Mouse (Mus musculus) skeletal muscle tissue, adult 2 months (tissue): ENCODE measurements around the gene Hoxc9.
A peak's percentile ranks its signal among the peaks of the same experiment; 100 is the strongest.

ENCODE experiments used
- DNase-seq: peaks from one replicate; pipeline ENCODE4 v3.0.0-alpha.2; 2012; ENCODE audit warnings: low read depth, low spot score

The Hoxc9 gene

DNA sequence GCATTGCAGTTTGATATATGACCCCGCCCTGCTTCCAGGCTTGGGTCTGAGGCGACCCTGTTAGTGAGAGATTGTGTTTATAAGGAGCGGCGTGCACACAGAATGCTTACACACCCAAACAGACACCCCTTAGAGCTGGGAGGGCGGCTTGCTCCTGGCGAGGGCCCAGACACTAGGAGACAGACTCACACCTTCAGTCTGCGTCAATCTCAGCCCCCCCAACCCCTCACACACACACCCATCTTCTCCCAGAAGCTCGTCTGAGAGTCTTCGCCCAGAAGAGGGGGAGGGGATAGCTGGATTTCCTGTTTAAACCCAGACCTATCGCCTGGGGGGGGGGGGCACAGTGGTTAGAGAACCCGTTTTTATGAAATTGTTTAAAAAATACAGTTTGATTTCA lies 23.7 kb downstream of the Hoxc9 start:
- DNase-seq, result peak; percentile 65

DNA sequence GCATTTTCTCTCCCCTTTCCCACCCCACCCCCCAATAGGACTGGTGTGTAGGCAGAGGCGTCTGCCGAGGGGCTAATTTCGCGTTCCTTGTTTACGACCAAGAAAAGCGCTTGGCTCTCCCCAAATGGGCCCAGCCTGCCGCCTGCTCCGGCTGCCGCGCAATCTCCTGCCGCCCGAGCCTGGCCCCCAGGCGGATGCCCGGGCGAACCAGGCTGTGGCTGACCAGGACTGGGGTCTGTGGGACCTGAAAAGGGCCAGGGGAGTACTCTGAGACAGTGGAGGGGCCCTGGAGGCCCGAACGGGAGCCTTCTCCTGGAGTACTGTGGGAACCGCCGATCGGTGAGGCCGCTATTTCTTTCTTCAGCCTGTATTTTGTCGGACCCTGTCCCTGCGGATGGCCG lies 24.3 kb downstream of the Hoxc9 start:
- no peak for DNase-seq

DNA sequence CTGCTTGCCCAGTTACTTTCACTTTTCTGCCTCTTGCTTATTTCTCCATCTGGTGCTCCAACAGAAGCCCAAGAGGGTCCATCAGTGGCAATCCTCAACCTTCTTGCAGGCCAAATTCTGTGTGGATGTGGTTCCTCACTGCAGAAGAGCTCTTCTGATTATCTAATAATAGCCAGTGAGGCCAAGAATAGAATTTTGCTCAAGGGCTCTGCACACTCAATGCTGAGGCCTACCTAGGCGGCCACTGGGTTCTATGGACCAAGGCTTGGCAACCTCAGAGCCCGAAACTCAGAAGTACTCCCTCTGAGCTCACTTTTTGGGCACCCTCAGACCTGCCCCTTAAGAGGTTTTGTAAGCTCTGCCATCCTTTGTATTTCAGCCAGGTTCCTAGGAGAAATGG lies 25.1 kb downstream of the Hoxc9 start:
- DNase-seq, result peak; percentile 71

DNA sequence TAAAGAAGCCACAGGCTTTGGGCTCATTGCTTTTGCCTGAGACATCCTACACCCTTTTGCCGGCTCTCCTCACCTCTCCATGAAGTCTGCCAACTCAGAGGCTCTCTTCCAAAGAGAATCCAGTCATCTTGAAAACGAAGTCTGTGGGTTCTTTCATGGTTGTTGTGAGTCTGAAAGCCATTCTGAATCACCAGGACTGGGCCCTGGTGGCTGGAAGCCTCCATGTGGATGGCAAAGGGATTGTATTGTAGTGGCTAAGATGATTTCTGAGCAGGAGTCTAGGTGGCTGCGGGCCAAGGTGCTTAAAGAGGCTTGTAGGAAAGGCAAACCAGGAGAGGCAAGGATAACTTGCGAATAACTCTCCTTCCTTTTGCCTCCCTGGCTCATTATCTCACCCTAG lies 25.9 kb downstream of the Hoxc9 start:
- DNase-seq, result no peak

DNA sequence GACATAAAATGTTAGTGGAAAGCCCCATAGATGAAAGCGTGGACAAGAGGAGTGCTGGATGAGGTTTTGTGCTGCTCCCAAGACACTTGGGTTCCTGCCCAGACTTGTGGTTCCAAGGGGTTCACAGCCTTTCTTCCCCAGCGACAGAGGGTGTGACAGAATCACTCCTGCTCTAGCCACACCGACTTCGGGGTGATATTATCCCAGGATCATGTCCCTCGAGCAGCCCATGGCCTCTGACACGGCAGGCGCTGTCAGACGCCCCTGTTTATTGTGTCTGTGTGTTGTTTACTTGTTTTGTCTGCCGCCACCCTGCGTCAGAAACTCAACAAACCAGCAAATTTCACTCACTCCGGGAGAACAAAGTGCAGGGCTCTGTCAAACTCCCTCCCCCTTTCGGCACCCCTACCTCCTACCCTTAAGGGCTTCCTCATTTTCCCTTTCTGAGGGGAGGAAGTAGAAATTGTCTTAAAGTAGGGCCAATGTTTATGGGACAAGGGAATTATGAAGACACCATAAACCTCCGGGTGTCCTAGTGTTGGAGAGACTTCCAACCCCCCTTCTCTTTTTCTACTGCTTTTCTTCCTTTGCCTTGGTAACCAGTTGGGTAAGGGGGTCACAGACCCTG lies 26.7 kb downstream of the Hoxc9 start:
- DNase-seq, result no peak

DNA sequence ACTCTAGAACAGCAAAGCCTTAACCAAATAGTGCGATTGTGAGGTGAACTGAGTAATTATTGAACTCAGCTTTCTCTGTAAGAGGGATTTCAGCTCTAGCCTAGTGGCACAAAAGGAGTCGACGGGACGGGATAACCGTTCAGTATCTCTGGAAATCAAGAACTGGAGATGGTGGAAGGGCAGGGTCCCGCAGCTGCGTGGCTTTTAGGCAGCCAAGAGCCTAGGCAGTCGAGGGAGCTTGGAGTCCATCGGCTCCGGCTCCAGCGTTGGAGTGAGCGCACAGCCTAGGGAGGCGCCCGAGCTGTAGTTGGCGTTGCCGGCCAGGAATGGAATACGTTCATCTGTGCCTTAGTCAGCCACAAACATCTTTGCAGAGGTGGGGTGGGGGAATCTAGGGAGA lies 29.1 kb downstream of the Hoxc9 start:
- DNase-seq, result no peak

DNA sequence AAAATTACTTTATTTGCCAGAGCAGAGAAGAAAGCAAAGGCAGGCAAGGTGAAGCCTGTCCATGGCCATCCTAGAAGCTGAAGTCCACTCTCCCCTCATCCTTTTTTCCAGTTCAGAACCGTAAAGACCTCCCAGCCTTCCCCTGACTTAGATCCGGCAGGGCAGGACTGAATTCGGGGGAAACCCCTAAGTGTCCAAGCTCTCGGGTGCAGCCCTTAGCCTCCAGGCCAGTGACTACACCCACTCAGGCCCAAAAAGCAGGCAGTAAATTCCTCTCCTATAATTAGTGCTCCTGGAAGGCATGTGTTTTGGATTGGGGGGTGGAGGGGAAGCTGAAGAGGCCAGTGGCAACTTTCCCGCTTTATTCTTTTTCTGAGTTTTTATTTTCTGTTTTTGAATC lies 29.6 kb downstream of the Hoxc9 start:
- no peak for DNase-seq

DNA sequence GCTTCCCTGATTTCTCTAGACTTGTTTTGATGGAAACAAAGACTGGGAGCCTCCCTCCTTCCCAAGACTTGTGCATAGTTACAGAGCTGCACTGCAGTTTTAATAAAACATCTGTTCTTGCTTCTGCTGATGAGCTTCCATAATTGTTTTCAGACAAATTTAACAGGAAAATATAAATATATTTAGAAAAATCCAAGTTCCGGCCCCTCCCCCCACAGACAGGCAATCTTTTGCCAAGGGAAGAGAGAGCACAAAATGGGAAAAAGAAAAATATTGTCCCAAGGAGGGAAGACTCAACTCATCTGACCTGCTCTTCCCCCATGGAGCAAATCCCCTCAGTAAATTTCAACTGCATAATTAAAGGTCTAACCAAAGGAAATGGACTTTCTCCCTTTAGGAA lies 30.1 kb downstream of the Hoxc9 start:
- no peak for DNase-seq

DNA sequence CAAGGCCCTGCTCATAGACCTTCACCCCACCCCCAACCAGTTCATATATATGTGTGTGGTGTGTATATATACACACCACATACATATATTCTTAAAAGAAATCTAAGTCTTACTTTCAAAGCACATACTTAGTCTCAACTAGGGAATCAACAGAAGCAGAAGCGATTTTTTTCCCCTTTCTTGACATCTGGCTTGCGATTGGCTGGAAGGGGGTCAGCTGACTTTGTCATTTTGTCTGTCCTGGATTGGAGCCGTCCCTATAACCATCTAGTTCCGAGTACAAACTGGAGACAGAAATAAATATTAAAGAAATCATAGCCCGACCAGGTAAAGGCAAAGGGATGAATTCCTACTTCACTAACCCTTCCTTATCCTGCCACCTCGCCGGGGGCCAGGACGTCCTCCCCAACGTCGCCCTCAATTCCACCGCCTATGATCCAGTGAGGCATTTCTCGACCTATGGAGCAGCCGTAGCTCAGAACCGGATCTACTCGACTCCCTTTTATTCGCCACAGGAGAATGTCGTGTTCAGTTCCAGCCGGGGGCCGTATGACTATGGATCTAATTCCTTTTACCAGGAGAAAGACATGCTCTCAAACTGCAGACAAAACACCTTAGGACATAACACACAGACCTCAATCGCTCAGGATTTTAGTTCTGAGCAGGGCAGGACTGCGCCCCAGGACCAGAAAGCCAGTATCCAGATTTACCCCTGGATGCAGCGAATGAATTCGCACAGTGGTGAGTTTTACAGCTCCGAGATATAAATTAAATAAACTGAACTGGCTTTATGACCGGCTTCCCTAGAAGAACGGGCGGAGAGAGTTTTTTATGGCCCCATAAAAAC lies 33.2 kb downstream of the Hoxc9 start:
- DNase-seq, result no peak

DNA sequence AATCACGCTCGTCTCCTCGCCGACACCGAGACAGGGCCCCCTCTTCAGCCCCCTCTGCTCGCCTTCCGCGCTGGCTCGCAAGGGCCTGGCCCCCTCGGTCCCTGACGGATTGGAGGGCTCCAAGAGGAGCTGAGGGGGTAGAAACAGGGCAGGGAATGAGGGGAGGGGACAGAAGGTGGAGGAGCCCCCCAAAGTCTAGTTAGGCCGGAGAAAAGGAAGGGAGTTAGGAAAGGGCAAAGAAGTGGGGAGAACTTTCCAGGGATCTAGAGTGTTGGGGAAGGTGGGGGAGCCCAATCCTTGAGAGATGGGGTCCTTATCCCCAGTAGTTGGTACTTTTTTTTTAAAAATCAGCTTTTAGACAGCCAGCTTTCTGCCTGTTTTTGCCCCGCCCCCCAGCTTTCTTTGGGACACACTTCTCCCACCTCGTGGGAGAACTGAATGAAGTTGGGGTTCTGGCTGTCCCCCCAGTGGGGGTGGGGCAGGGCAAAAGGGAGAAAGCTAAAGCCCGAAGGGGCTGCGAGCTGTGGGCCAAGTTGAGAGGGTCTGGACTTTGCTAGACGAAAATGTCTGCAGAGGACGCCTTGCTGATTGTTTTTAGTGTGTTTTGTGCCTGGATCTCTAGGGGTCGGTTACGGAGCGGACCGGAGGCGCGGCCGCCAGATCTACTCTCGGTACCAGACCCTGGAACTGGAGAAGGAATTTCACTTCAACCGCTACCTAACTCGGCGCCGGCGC lies 34.0 kb downstream of the Hoxc9 start:
- no peak for DNase-seq

DNA sequence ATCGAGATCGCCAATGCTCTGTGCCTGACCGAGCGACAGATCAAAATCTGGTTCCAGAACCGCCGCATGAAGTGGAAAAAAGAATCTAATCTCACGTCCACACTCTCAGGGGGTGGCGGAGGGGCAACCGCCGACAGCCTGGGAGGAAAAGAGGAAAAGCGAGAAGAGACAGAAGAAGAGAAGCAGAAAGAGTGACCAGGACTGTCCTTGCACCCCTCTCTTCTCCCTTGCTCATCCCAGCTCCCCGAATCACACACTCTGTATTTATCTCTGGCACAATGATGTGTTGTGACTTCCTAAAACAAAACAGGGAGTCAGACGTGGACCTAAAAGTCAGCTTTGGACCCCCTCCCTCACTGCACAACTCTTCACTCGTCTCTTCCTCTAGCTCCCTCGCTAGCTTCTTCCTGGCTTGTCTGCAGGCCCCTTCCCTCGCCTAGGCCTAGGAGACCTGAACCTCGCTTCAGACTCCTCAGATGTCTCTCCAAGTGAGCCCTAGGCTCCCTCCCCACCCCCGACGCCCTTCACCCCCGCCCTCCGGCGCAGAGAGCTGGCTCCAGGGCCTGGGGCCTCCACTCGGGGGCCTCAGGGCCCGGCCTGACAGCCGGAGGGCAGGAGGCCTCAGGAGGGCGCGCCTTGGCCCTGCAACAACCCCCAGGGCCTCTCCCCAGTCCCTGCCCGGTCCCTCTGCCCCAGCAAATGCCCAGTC lies 34.8 kb downstream of the Hoxc9 start:
- no peak for DNase-seq

DNA sequence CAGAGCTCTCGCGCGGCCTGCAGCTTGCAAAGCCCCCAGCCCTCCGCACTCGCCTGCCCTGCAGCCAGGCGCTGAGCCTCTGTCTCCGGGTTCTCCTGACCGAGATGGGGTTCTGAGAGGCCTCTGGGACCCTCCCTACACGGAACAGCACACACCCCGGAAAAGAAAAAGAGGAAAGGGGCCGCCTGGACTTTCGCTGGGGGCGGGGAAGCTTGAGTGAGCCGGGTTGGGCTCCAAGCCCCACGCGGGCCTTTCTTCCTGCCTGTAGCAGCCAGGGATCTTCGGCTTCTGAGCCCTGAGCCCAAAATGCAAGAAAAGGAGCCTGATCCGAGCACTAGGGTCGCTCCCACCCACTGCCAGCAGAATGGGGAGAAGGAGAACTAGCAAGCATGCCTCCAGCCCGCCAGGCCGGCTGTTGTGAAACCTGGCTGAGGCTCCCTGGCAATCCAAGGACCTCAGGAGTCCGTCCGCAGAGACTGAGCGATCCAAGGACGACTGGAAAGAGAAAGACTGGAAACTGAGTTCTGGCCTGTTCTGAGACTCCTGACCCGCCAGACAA lies 35.8 kb downstream of the Hoxc9 start:
- DNase-seq, result peak; percentile 39

DNA sequence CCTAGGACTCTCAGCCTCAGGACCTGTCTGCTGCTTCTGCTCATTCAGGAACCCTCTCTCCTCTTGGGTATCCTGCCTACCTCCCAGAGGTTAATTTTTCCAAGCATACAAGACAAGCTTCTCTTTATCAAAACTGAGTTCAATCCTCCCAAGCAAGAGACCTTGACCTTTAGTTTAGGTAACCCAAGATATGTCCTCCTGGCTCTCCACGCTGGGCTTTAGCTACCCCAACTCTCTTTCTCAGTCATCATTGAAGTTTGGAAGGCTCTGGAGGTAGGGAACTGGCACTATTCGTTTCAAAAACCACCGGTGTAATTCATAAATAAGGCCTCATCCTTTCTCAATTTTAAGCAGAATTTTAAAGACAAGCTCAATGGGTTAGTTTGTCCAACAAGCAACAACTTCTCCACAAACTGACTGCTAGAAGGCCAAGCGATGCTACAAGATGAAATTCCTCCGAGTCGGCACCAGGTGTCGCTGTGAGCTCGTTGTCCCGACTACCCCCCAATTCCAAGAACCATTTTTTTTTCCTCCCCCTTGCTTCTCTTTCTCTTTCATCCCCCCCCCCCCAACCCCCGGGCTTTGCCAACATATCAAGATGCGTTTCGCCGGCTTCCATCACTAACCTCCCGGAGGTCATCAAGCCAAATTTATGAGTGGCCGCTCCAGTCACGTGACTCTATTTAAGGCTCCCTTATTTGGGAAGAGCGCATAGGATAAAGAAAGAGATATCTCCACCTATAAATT lies 37.2 kb downstream of the Hoxc9 start:
- peak; percentile 78 for DNase-seq

DNA sequence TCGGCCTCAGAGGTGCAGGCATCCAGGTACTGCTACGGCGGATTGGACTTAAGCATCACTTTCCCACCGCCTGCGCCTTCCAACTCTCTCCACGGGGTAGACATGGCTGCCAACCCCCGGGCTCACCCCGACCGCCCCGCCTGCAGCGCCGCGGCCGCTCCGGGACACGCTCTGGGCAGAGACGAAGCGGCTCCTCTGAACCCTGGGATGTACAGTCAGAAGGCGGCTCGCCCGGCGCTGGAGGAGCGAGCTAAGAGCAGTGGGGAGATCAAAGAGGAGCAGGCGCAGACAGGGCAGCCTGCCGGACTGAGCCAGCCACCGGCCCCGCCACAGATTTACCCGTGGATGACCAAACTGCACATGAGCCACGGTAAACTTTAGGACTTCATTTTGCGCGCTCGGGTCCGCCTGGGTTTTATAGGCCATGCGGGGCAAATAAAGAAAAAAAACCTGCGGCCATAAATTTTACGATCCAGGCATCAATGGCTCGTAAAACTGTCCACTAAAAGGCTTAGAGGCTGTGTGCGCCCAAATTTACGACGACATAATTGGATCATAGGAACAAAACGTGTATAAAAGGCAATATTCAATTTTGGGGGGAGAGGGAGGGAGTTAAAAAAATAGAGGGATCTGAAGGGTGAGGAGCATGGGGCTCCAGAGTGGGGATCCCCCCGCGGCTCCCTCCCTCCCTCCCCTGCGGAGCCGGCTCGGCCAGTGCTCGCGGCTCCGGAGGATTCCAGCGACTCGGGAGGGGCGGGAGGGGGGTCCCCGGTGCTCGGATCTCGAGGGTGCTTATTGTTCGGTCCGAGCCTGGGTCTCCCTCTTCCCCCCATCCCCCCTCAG lies 38.1 kb downstream of the Hoxc9 start:
- DNase-seq, result peak; percentile 48

DNA sequence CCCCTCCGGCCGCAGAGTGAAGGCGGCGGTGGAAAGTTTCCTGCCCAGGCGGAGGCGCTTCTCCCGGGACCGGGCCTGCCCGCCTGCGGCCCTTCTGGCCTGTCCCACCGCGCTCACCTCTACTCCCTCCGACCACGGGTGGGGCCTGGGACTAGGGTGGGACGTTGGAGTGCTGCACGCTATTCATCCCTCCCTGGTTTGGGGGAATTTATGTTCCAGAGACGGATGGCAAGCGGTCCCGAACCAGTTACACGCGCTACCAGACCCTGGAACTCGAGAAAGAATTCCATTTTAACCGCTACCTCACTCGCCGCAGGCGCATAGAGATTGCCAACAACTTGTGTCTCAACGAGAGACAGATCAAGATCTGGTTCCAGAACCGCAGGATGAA lies 38.8 kb downstream of the Hoxc9 start:
- DNase-seq, result no peak

DNA sequence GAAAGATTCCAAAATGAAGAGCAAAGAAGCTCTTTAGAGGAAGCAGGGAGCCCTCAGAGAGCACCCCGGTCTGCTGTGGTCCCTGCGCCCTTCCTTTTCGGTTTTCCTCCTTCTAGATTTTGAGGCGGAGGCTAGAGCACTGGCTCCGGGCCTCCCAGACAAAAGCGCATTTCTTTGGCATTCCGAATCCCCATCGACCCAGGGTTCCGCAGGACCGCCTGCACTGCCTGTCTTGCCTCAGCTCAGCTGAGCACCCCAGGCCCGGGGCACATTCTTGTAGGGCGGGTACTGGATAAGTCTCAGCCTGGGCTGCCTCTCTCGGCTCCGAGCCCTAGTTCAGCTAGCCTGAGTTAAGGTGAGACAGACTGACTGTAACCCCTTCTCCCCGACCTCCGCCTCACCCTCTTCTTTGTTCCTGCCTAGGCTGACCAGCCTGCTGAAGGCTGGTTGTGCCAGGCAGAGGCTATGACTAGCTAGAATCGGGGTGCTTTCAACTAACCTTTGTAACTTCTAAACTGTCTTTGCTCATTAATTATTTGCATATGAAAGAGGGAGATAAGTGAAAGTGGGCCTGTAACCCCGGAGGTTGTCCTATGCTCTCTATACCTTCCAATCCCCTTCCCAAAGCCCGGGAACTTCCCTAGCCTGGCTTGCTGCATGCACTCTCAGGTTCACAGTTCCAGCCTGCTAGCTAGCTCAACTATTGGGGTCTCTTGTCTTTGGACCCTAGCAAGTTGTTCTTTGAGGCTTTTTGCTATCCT lies 39.3 kb downstream of the Hoxc9 start:
- DNase-seq, result no peak

DNA sequence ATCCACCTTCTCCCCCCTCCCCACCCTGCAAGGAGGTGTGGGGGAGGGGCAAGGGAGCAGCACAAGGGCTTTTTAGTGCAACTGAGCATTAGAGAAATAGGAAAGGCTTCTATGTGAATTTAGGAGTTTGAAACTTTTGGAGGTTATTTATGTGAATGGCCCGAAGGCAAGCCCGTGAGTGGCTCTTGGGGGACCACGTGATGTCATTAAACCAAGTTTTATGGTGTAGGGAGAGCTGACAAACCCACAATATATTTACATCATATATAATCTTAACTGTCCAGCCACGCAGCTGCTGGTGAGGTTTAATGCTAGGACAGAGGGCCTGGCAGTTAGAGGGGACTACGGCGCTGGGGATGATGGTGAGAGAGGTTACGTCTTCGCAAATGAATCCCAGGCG lies 42.4 kb downstream of the Hoxc9 start, which contains the start of gene Hoxc4:
Gene Hoxc4, plus strand, starts transcription at position 299 of the 400 bp plus-strand sequence.
- DNase-seq, result no peak

DNA sequence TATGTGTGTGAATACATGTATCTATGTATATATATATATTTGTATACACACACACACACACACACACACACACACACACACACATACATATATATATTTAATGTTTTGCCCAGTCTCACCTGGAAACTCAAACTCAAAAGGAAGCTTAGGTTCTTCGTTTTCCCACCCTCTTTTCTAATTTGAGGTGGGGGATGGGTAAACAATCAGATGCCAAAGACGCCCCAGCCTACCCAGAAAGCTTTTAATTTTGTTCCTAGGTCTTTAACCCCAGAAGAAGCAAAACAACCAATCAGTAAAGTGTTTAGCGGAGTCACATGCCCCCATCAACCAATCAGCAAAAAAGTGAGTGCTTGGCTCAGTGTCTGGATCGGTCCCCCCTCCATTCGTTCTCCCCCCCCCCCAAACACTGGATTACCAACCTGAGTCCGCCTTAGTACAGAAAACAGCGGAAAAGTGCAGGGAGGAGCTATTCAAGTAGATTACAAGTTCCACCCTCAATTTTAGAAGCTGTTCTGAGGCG lies 44.7 kb downstream of the Hoxc9 start:
- no peak for DNase-seq

DNA sequence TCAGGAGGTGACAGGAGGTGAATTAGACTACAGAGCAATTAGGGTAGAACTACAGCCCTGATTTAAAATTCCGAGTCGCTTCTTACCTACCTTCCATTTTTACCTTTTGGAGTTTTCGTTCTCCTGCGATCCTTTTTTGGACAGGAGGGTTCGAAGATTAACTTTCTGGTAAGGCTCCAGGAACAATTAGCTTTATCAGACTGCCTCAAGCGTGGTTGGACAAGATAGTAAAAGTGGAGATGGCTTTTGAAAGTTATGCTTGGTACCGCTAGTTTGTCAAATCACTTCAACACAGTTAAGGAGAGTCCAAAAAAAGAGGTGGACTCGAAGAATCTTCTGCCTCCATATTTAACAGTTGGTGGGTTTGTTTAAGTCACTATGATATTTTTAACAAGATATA lies 45.3 kb downstream of the Hoxc9 start:
- no peak for DNase-seq
